Mouse (Mus musculus) frontal cortex, postnatal 25 days (tissue): ENCODE results near the gene Piezo1.

ENCODE experiments used
- DNase-seq, 2 experiments: peaks; one replicate each; pipeline ENCODE4 v3.0.0; 2022; ENCODE audit warnings: low spot score in 2 of 2

Piezo1 gene

GRCm38 (mm10) chr8:122497016-122497734 is 54.0 kb downstream of the Piezo1 start:
- DNase-seq: no peak

GRCm38 (mm10) chr8:122488387-122488786 is 62.7 kb downstream of the Piezo1 start:
- no peak for DNase-seq

- no peak for DNase-seq
Measured at GRCm38 (mm10) chr8:122484831-122485230, 66.3 kb downstream of the Piezo1 start.

- no peak for DNase-seq
Measured at GRCm38 (mm10) chr8:122483877-122484276, 67.3 kb downstream of the Piezo1 start.

- DNase-seq: no peak
Measured at GRCm38 (mm10) chr8:122482448-122482847, 68.7 kb downstream of the Piezo1 start.

GRCm38 (mm10) chr8:122475580-122476320 is 75.4 kb downstream of the Piezo1 start, which contains the start of the genes Rnf166 and Ctu2:
Rnf166 (minus strand) TSS chr8:122476064.
Ctu2 (plus strand) TSS chr8:122476143.
- DNase-seq: peak; percentile 75 to 89

GRCm38 (mm10) chr8:122474951-122475560 is 76.1 kb downstream of the Piezo1 start:
- no peak for DNase-seq

- no peak for DNase-seq
Measured at GRCm38 (mm10) chr8:122473911-122474421, 77.2 kb downstream of the Piezo1 start.

- no peak for DNase-seq
Measured at GRCm38 (mm10) chr8:122470691-122471090, 80.4 kb downstream of the Piezo1 start.

- no peak for DNase-seq
Measured at GRCm38 (mm10) chr8:122469965-122470364, 81.2 kb downstream of the Piezo1 start.

- DNase-seq: no peak
Measured at GRCm38 (mm10) chr8:122469407-122469806, 81.7 kb downstream of the Piezo1 start.

GRCm38 (mm10) chr8:122467816-122468215 is 83.3 kb downstream of the Piezo1 start:
- DNase-seq: no peak

GRCm38 (mm10) chr8:122464985-122465384 is 86.1 kb downstream of the Piezo1 start:
- no peak for DNase-seq

- DNase-seq: no peak
Measured at GRCm38 (mm10) chr8:122463651-122464640, 87.2 kb downstream of the Piezo1 start.

- no peak for DNase-seq
Measured at GRCm38 (mm10) chr8:122462510-122462909, 88.6 kb downstream of the Piezo1 start.

GRCm38 (mm10) chr8:122461473-122462148 is 89.5 kb downstream of the Piezo1 start:
- DNase-seq: peak; percentile 27 to 56

GRCm38 (mm10) chr8:122460524-122461472 is 90.3 kb downstream of the Piezo1 start, which contains the start of gene Snai3:
Snai3 (minus strand) TSS chr8:122460733.
- DNase-seq: no peak

GRCm38 (mm10) chr8:122459990-122460389 is 91.1 kb downstream of the Piezo1 start:
- no peak for DNase-seq

- no peak for DNase-seq
Measured at GRCm38 (mm10) chr8:122459218-122459900, 91.8 kb downstream of the Piezo1 start.
